Mouse (Mus musculus) left cerebral cortex, postnatal 36 days (tissue): ENCODE measurements around the gene Tle1. TPM values are rescaled to one million over a fixed set of nuclear protein-coding genes. Genes with fewer than 3 reads are reported as not detected.

ENCODE experiments used
- DNase-seq, 2 experiments: peaks; one replicate each; pipeline ENCODE4 v3.0.0; 2021 to 2022; ENCODE audit warnings: low spot score in 2 of 2, mixed read lengths in 1 of 2
- intact Hi-C: fragments of 180-260 bp; cut with DNase I; formaldehyde crosslinking; loops from one replicate; pipeline ENCODE4 v1.15.1; 2025
- total RNA-seq, 2 experiments: library from RNA; stranded (reverse); gene quantifications; 2 replicates each; pipeline ENCODE4 v1.2.3; 2021

Gene Tle1
- total RNA-seq, 2 experiments from 2014 or later: 46.3 to 49.9 TPM

DNA sequence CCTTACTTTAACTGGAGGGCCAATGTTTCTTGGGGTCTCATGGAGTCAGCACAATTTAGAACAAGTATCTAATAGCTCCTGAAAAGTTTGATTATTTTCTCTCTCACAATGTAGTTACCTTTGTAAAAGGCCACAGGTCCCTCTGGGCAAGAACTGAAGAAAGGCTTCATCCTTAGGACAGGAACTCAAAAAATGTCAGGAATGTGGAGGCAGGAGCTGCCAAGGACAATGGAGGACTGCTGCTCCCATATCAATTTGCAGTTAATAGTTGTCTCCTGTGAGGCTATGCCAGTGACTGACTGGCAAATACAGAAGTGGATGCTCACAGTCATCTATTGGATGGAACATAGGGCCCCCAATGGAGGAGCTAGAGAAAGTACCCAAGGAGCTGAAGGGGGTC, 96.5 kb downstream of the Tle1 start:
- no peak for DNase-seq
- intact Hi-C loops: no loop called here

- intact Hi-C loops: no loop called here
- DNase-seq: no peak
These were observed 112.9 kb downstream of the Tle1 start for GRCm38 (mm10) chr4:72087811-72088210.

DNA sequence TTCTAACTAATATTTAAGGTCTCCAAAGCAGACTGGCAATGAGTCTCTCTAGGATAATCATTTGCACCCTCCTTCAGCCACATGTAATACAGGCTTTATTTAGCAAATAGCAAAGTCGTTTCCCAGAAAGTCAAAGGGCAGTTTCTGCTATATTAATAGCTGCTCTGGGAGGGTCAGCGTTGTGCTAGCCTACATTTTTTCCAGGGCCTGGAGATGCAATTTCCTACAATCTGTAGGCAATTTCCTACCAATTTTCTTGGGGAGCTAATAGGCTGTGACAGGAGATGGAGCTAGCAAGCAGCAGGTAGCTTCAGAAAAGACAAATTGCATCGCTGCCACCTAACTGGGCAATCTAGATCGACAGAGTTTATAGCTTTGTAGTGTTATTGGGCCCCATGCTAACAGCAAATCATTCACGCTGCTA, 131.6 kb downstream of the Tle1 start:
- no peak for DNase-seq
- intact Hi-C loops: loop anchor here (10.0 kb wide), 1 partner anchor 126 kb away; no protein-coding TSS in a partner anchor

- intact Hi-C loops: loop anchor here (10.0 kb wide), 1 partner anchor 127 kb away; no protein-coding TSS in a partner anchor
- no peak for DNase-seq
These were observed 132.8 kb downstream of the Tle1 start for GRCm38 (mm10) chr4:72067937-72068336.
